Comparison of ENCODE assay signal across 15 mouse cellular contexts in the genomic region with DNA sequence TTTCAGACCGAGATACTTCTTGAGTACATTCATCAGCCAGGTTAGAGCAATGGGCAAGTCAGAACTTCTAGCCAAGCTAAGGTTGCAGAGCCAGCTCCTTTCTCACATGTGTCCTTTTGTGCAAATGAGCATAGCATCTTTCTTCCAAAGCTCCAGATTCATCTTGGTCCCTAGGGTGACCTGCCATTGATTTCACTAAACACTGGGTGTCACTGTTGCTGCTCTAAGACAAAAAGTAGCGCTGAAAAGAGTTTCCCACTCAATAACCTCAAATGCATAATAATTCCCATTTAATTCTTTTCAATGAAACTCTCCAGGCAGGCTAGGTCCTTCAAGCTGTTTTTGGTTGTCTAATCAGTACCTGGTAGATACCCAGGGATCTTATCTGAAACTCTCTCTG.
DNase-seq lines count a peak whose midpoint lies in the region; ATAC-seq and TF ChIP-seq lines count a peak whose summit lies in the region.
"Had no signal": no experiment of that assay in that cellular context is flagged by ENCODE, and none has a peak within 500 bp of the region (broad histone marks: within the 10 kb centered on the region; RNA-seq: fewer than 3 reads in every experiment).

No protein-coding gene starts in this region.

- H3K9ac ChIP-seq in heart, postnatal 0 days (replicated peaks; ENCODE audit: low read depth, low read length), result no peak overlapping the region
- H3K9ac ChIP-seq in heart, embryonic 12.5 days, result no peak overlapping the region
- H3K9ac ChIP-seq in midbrain, postnatal 0 days (replicated peaks; ENCODE audit: low read length, poor library complexity, severe bottlenecking), result no peak overlapping the region
- H3K9ac ChIP-seq: hindbrain, embryonic 12.5 days; neural tube, embryonic 15.5 days had no signal

- intact Hi-C loops in heart, postnatal 36 days (cut with DNase I), result loop anchor here (10.0 kb wide), 1 partner anchor 590 kb away; no protein-coding TSS in a partner anchor

- H3K27me3 ChIP-seq in heart, postnatal 0 days (ENCODE audit: control insufficient read depth, insufficient read depth, low read length), result no peaks in the 10 kb centered on the region
- no peaks in the 10 kb centered on the region for H3K27me3 ChIP-seq in heart, embryonic 12.5 days (replicated peaks)
- H3K27me3 ChIP-seq in midbrain, postnatal 0 days (ENCODE audit: insufficient read depth, low read length), result no peaks in the 10 kb centered on the region
- no peaks in the 10 kb centered on the region for H3K27me3 ChIP-seq in midbrain, embryonic 10.5 days (ENCODE audit: low read depth, poor library complexity, severe bottlenecking)
- H3K27me3 ChIP-seq: hindbrain, embryonic 12.5 days; neural tube, embryonic 15.5 days had no signal

- H3K36me3 ChIP-seq in heart, postnatal 0 days (replicated peaks; ENCODE audit: control insufficient read depth, insufficient read depth, low read length), result no peaks in the 10 kb centered on the region
- H3K36me3 ChIP-seq in heart, embryonic 12.5 days, result no peaks in the 10 kb centered on the region
- H3K36me3 ChIP-seq in midbrain, postnatal 0 days (ENCODE audit: insufficient read depth, low read length), result no peaks in the 10 kb centered on the region
- no peaks in the 10 kb centered on the region for H3K36me3 ChIP-seq in midbrain, embryonic 10.5 days
- H3K36me3 ChIP-seq: heart, embryonic 10.5 days; hindbrain, embryonic 12.5 days; neural tube, embryonic 15.5 days had no signal

- no peak overlapping the region for H3K27ac ChIP-seq in heart, postnatal 0 days (ENCODE audit: low read depth)
- H3K27ac ChIP-seq in heart, embryonic 12.5 days (ENCODE audit: poor library complexity, severe bottlenecking), result no peak overlapping the region
- H3K27ac ChIP-seq in midbrain, postnatal 0 days (ENCODE audit: low read depth, low read length), result no peak overlapping the region
- no peak overlapping the region for H3K27ac ChIP-seq in midbrain, embryonic 10.5 days (replicated peaks)
- H3K27ac ChIP-seq: heart, embryonic 10.5 days; hindbrain, embryonic 12.5 days; neural tube, embryonic 15.5 days had no signal

- DNase-seq in heart, postnatal 0 days (ENCODE audit: low spot score), result no peak
- peak; percentile 73 for DNase-seq in midbrain, postnatal 0 days (ENCODE audit: low spot score)
- no peak for DNase-seq in midbrain, embryonic 10.5 days (ENCODE audit: low spot score)
- DNase-seq in brain, embryonic 14.5 days (ENCODE audit: low read depth), result peak; percentile 59
- DNase-seq in retina, postnatal 1 day, result peak; percentile 16
- no peak for DNase-seq in spleen, adult 12 weeks (ENCODE audit: low spot score)
- DNase-seq in heart, postnatal 36 days, result no peak
- DNase-seq: cerebellum, adult 2 months; kidney, postnatal 4 days; lung, postnatal 4 days; spleen, adult 18-20 months had no signal

- H3K4me3 ChIP-seq in heart, postnatal 0 days (ENCODE audit: low read depth, low read length), result no peak overlapping the region
- H3K4me3 ChIP-seq in heart, embryonic 12.5 days, result no peak overlapping the region
- H3K4me3 ChIP-seq in midbrain, postnatal 0 days (ENCODE audit: low read depth, low read length), result no peak overlapping the region
- H3K4me3 ChIP-seq in midbrain, embryonic 10.5 days, result no peak overlapping the region
- H3K4me3 ChIP-seq: heart, embryonic 10.5 days; hindbrain, embryonic 12.5 days; neural tube, embryonic 15.5 days had no signal

- TF ChIP-seq CTCF in heart, postnatal 0 days (IDR thresholded peaks at IDR 0.05; ENCODE audit: low read depth), result peak; percentile 24; the same call in 1 of the 2 replicates
- peak; percentile 77 for TF ChIP-seq CTCF in midbrain, postnatal 0 days (IDR thresholded peaks at IDR 0.05)
- TF ChIP-seq CTCF in brain, embryonic 14.5 days (IDR thresholded peaks at IDR 0.05; ENCODE audit: borderline replicate concordance, extremely low read depth, insufficient read depth, insufficient read length), result peak; percentile 35; the same call in 1 of the 2 replicates

- no peak for TF ChIP-seq POLR2A in brain, embryonic 14.5 days (IDR thresholded peaks at IDR 0.05; ENCODE audit: borderline replicate concordance, extremely low read depth, insufficient read depth, insufficient read length, poor library complexity, severe bottlenecking)

- H3K9me3 ChIP-seq in heart, postnatal 0 days (replicated peaks; ENCODE audit: control insufficient read depth, low read length), result no peaks in the 10 kb centered on the region
- no peaks in the 10 kb centered on the region for H3K9me3 ChIP-seq in heart, embryonic 12.5 days (replicated peaks)
- no peaks in the 10 kb centered on the region for H3K9me3 ChIP-seq in midbrain, postnatal 0 days (ENCODE audit: low read length)
- H3K9me3 ChIP-seq in midbrain, embryonic 10.5 days (replicated peaks), result no peaks in the 10 kb centered on the region
- H3K9me3 ChIP-seq: heart, embryonic 10.5 days; hindbrain, embryonic 12.5 days; neural tube, embryonic 15.5 days had no signal

- ATAC-seq in heart, postnatal 0 days (ENCODE audit: insufficient read depth, low read depth), result no peak
- ATAC-seq in heart, embryonic 12.5 days (ENCODE audit: insufficient number of reproducible peaks, low FRiP score), result no peak
- ATAC-seq in midbrain, postnatal 0 days (ENCODE audit: low FRiP score), result no peak

- no peak for TF ChIP-seq EP300 in heart, postnatal 0 days (IDR thresholded peaks at IDR 0.05; ENCODE audit: low read depth)

- H3K4me1 ChIP-seq in heart, postnatal 0 days (ENCODE audit: control insufficient read depth, insufficient read depth), result no peaks in the 10 kb centered on the region
- no peaks in the 10 kb centered on the region for H3K4me1 ChIP-seq in heart, embryonic 12.5 days (replicated peaks)
- H3K4me1 ChIP-seq in midbrain, postnatal 0 days (ENCODE audit: insufficient read depth, low read length), result no peaks in the 10 kb centered on the region
- no peaks in the 10 kb centered on the region for H3K4me1 ChIP-seq in midbrain, embryonic 10.5 days
- H3K4me1 ChIP-seq: heart, embryonic 10.5 days; hindbrain, embryonic 12.5 days; neural tube, embryonic 15.5 days had no signal

- no peak overlapping the region for H3K4me2 ChIP-seq in heart, postnatal 0 days (ENCODE audit: low read depth, low read length)
- H3K4me2 ChIP-seq in heart, embryonic 12.5 days, result no peak overlapping the region
- H3K4me2 ChIP-seq in midbrain, postnatal 0 days (ENCODE audit: low read depth, low read length, poor library complexity, severe bottlenecking), result no peak overlapping the region
- H3K4me2 ChIP-seq: hindbrain, embryonic 12.5 days; neural tube, embryonic 15.5 days had no signal

- WGBS in heart, postnatal 0 days, result 49% methylated on average over 2 of the region's 2 CpGs
- WGBS in heart, embryonic 12.5 days, result 58% methylated on average over 2 of the region's 2 CpGs
- WGBS in midbrain, postnatal 0 days, result 66% methylated on average over 2 of the region's 2 CpGs
- WGBS in midbrain, embryonic 10.5 days, result 67% methylated on average over 2 of the region's 2 CpGs

Comparison
In these comparisons a context has a peak if more than half of its experiments do, and no peak if none do; other contexts are left out.
1. DNase-seq: peak in midbrain, postnatal 0 days (single experiment), brain, embryonic 14.5 days (single experiment) and retina, postnatal 1 day (single experiment); none in heart, postnatal 0 days (single experiment), midbrain, embryonic 10.5 days (single experiment), spleen, adult 12 weeks (single experiment) and heart, postnatal 36 days (0 of 2).
2. CTCF ChIP-seq: peak in every context shown above with its lines; median percentile 77 in midbrain, postnatal 0 days; 35 in brain, embryonic 14.5 days; 24 in heart, postnatal 0 days.